Mouse (Mus musculus) G1E (cell line): ENCODE data around the gene Rbm44.

Experiments
- CTCF ChIP-seq: IDR thresholded peaks from 2 replicates; pipeline ENCODE4 v1.5.1; 2012; ENCODE audit warnings: low read depth, low read length, inconsistent platforms, mixed read lengths
- GATA1 ChIP-seq: IDR thresholded peaks from 2 replicates; pipeline ENCODE4 v1.6.1; 2012; ENCODE audit warnings: borderline replicate concordance, low read length, inconsistent platforms, mixed read lengths
- POLR2AphosphoS5 ChIP-seq: IDR thresholded peaks from 2 replicates; pipeline ENCODE4 v1.6.1; 2012; ENCODE audit warnings: low read depth, low read length, inconsistent platforms; ENCODE audit not compliant: insufficient replicate concordance

- TF ChIP-seq CTCF, result no peak
- no peak for TF ChIP-seq GATA1
- no peak for TF ChIP-seq POLR2AphosphoS5
Observed at GRCm38 (mm10) chr1:91137036-91137435, 7.9 kb upstream of the Rbm44 start.
